Mouse (Mus musculus) left cerebral cortex, adult 2 months (tissue): Measurements from ENCODE around the gene 4931417E11Rik. TPM values are rescaled to one million over a fixed set of nuclear protein-coding genes. Genes with fewer than 3 reads are reported as not detected.

Experiments
- DNase-seq, 2 experiments: peaks; one replicate each; pipeline ENCODE4 v3.0.0; 2021 to 2022; ENCODE audit warnings: low spot score in 2 of 2, mixed read lengths in 1 of 2; ENCODE audit errors: extremely low spot score in 1 of 2
- H3K27ac ChIP-seq: fragments of 200-600 bp; 2 replicates; pipeline ENCODE4 v1.8.1; 2022
- H3K4me3 ChIP-seq: fragments of 200-600 bp; 2 replicates; pipeline ENCODE4 v1.8.1; 2022
- CTCF ChIP-seq: fragments of 200-600 bp; IDR thresholded peaks from 2 replicates; pipeline ENCODE4 v1.8.1; 2022; ENCODE audit warnings: antibody characterized with exemption, mild to moderate bottlenecking, moderate library complexity
- intact Hi-C: fragments of 180-260 bp; cut with DNase I; formaldehyde crosslinking; loops from one replicate; pipeline ENCODE4 v1.15.1; 2025
- long read RNA-seq, 2 experiments: library from polyadenylated mRNA; stranded (forward); transcript quantifications; one replicate each; pipeline ENCODE4 v2.0.0; 2021; ENCODE audit warnings: borderline mapping rate in 2 of 2
- total RNA-seq, 2 experiments: library from RNA; stranded (reverse); gene quantifications; 2 replicates each; pipeline ENCODE4 v1.2.3; 2021

4931417E11Rik gene
- total RNA-seq, result not detected
- long read RNA-seq, experiment 1, result 0 reads
- long read RNA-seq, experiment 2, result 0 reads

DNA sequence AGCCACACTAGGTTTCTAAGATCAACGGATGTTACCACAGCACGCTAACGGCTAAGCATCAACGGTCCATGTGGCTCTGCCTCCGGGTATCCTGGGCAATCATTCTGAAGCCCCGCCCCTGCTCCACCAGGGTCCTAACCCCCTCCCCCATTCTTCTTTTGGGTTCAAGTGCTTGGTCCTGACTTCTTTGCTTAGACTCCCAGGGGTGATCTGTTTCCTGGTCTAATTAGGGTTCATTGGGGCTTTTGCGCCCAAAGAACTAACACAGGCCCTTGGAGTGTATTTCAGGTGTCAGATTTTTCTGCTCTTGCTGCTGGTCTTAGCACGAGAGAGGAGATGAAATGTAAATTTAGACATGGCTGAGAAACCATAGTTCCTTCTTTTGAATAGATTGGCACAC is at the start of gene 4931417E11Rik:
TSS of gene 4931417E11Rik (minus strand) at position 101 of the 400 bp plus-strand sequence.
- DNase-seq, result no peak
- H3K27ac ChIP-seq, result no peak within 1 kb of the TSS
- no peak within 1 kb of the TSS for H3K4me3 ChIP-seq
- no peak for TF ChIP-seq CTCF
- intact Hi-C loops, result no loop called here

DNA sequence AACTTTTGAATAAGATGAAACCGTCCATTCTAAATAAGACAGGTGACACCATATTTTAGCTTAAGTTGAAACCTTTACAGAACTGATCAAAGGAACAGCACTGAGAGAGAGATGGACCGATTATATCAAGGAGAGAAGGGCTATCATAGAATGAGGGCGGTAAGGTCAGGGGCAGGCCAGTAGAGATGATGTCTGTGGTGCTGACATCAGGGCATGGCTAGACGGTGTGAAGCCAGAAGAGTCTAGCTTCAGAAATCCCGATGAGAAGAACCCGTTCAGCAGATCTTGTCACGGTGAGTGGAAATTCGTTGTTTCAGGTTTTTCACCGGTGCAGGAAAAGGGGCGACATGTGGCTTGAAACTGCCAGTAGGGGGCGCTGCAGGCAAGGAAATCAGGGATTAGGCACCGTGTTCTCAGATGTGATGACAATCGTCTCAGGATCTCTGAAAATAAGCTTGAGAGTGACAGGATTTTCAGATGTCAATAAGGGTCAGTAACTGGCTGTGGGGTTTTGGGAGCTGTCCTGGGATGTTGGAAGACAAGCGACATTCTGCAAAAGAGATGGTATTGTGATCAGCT is 48.4 kb upstream of the 4931417E11Rik start:
- Histone ChIP-seq H3K4me3 (no peak overlapping the region), H3K27ac (no peak overlapping the region)
- intact Hi-C loops, result no loop called here
- TF ChIP-seq CTCF, result peak; percentile 85
- DNase-seq, result peak; percentile 69 to 86

DNA sequence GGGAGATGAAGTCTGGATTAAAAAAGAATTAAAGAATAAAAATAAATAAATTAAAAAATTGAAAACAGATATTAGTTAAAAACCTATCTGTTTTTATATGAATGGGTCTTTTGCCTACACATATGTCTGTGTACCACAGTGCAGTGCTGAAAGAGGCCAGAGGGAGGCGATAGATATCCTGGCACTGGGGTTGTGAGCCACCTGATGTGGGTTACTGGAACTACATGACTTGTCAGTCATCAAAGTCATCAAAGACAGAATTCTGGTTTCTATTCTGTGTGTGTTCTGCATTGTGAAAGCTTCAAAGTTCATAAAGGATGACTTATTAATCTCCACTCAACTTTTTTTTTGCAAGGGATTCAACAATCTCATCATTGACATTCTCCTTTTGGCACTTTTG is 43.4 kb upstream of the 4931417E11Rik start:
- Histone ChIP-seq H3K4me3 (no peak overlapping the region), H3K27ac (no peak overlapping the region)
- peak; percentile 25 for TF ChIP-seq CTCF
- no peak for DNase-seq
- intact Hi-C loops, result no loop called here

DNA sequence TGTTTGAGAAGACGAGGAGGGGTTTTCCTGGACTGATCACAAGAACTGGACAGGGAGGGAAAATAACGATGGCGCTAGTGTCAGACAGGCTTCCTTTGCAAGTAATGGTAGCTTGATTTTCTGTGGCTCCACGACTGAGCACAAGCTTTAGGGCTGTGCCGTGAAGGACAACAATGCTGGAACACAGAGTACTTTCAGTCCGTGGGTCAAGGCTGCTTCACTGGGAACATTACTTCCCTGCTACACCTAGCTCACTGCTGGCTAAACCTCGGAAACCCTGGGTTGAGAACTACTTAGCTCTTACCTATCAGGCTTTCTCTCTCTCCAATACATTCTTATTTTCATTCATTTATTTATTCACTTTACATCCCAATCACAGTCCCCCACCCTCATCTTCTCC is 30.2 kb upstream of the 4931417E11Rik start:
- intact Hi-C loops, result no loop called here
- TF ChIP-seq CTCF, result no peak

GRCm38 (mm10) chr6:73497321-73497720 is 27.9 kb upstream of the 4931417E11Rik start:
- intact Hi-C loops, result no loop called here
- Histone ChIP-seq H3K27ac (no peak overlapping the region), H3K4me3 (no peak overlapping the region)
- TF ChIP-seq CTCF, result no peak
- DNase-seq, result no peak

More for the DNA sequence above, 30.2 kb upstream of the 4931417E11Rik start:
- DNase-seq, result no peak
- H3K27ac ChIP-seq, result no peak overlapping the region
- no peak overlapping the region for H3K4me3 ChIP-seq

- DNase-seq, result no peak
- no peak for TF ChIP-seq CTCF
- no peak overlapping the region for H3K27ac ChIP-seq
- intact Hi-C loops, result no loop called here
- H3K4me3 ChIP-seq, result no peak overlapping the region
Observed at GRCm38 (mm10) chr6:73490524-73490923, 21.1 kb upstream of the 4931417E11Rik start.

DNA sequence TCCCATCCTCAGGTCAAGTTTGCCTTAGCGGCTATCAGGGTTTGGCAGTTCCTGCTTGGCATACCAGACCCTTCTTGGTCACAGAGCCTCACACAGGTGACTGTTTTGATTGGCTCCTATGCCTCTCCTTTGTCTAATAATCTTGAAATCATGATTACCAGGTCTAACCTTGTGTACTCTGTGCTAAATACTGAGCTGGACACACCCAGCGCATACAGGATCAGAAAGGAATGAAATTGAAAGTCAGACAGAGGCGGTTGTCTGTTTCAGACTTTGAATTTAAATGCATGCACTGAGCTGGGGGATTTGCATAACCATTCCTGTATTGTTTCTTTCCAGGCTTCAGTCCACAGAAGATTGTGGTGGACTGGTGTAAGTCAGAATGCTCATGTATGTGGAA is 16.1 kb upstream of the 4931417E11Rik start:
- Histone ChIP-seq H3K4me3 (no peak overlapping the region), H3K27ac (no peak overlapping the region)
- intact Hi-C loops, result no loop called here
- DNase-seq, result no peak
- no peak for TF ChIP-seq CTCF

DNA sequence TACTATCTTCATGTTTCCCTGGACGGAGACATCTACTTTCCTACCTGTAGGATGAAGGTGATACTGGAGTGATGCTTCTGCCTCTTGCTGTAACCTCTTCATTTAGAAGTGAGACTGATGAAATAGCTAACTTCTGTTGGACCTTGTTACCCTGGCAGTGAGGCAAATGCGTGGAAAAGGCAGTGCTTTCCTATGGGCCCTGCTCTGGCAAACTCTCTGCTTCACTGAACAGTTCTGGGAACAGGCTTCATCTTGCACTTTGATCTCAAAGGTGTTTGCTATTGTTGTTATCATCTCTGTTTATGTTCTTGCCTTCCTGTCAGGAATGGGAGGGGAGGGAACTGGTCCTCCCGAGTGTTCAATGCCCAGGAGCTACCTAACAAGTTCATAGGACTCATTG is 3.4 kb downstream of the 4931417E11Rik start:
- H3K4me3 ChIP-seq, result no peak overlapping the region
- TF ChIP-seq CTCF, result no peak
- no peak for DNase-seq
- intact Hi-C loops, result no loop called here
- H3K27ac ChIP-seq, result no peak overlapping the region

- TF ChIP-seq CTCF, result no peak
Observed at GRCm38 (mm10) chr6:73462543-73462942, 6.9 kb downstream of the 4931417E11Rik start.

DNA sequence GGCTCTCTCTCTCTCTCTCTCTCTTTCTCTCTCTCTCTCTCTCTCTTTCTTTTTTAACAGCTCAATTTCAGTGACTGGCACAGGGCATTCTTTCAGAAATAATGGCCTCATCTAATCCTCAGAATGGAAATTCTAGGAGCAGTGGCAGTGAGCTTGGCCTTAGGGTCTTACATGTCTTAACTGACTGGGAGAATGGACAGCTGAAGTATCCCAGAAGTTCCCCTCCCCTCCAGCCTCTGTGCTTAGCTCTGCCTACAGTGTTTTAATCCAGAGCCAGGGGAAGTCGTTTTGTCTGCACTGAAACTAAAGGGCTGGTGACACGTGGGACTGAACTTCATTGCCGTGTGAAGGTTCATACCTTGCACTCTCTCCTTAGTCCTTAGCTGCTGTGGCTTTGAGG is 35.6 kb downstream of the 4931417E11Rik start:
- no peak for TF ChIP-seq CTCF
- DNase-seq, result no peak
- Histone ChIP-seq H3K27ac (no peak overlapping the region), H3K4me3 (no peak overlapping the region)
- intact Hi-C loops, result no loop called here

More at GRCm38 (mm10) chr6:73462543-73462942, 6.9 kb downstream of the 4931417E11Rik start:
- H3K4me3 ChIP-seq, result no peak overlapping the region
- intact Hi-C loops, result no loop called here
- DNase-seq, result no peak
- H3K27ac ChIP-seq, result no peak overlapping the region

GRCm38 (mm10) chr6:73428618-73429336 is 40.7 kb downstream of the 4931417E11Rik start:
- DNase-seq, result no peak
- TF ChIP-seq CTCF, result no peak
- intact Hi-C loops, result no loop called here
- no peak overlapping the region for H3K4me3 ChIP-seq
- H3K27ac ChIP-seq, result no peak overlapping the region

DNA sequence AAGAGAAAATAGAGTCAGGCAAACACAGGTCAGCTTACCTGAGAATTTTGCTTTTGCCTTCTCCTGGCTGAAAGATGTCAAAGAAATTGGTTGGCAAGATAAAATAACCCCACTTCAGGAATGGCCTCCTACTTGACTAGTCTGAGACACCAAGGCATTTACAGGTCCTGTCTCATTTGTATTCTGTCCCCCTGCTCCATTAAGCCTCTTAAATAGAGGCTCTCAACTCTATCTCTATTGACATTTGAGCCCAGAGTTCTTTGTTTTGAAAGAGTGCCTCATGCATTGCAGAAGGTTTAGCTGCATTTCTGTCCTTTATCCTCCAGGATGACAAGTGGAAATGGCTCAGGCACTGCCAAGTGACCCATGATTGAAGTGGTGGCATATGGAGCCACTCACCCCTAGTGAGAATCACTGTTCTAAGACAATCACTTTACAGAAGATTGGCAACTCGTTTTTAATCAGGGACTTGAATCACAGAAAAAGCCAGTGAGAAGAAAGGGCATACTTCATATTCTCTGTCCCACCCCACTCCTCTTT is 42.1 kb downstream of the 4931417E11Rik start:
- H3K4me3 ChIP-seq, result no peak overlapping the region
- DNase-seq, result no peak
- no peak for TF ChIP-seq CTCF
- H3K27ac ChIP-seq, result no peak overlapping the region
- intact Hi-C loops, result no loop called here

Other genes starting within 250 kb of the 4931417E11Rik start
- under 1 TPM; 0.41 to 0.58 TPM for gene Dnah6, start 248.0 kb downstream of the 4931417E11Rik start, total RNA-seq
- 100 to 1,000 TPM; 113 to 133 TPM for gene Suclg1, start 221.3 kb downstream of the 4931417E11Rik start, total RNA-seq